Mouse (Mus musculus): ENCODE data around the gene Nsrp1.
"Not testable (repeated sequence)": the region's sequence is repeated elsewhere in the genome, so short reads cannot be mapped to it uniquely, and the experiment has no call there.

Gene Nsrp1

DNA sequence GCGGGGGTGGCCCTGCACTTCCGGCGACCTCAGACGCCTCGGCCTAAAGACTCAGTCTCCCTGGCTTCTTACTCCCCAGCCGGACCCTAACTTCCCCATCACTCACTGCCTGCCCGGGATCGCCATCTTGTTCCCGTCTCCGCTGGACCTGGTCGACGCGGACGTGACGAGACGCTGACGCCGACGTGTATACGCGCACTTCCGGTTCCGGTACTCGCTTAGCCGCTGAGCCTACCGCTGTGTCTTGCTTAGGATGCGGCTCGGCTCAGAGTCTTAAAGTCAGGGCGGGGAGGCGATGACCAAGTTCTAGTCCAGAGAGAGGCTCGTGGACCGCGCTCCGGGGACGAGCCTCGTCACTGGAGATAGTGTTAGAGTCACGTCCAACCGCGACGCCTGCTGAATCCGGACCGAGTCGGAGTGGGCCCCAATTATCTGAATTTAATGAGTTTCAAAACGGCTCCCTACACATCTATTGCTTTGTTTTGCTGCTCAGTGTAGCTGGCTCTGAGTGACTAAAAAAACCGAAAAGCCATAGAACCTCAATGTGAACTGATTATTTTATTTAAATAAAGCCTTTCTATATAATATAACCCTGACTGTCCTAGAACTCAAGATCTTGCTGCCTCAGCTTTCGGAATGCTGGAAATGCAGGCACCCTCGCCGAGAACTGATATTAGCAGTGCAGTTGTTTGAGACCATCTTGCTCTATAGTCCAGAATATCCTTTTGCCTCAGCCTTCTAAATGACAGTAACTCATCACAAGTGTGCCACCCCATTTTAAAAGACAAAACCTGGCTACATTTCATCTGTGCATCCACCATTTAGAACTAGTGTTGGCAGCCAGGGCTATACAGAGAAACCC lies at the start of gene Nsrp1:
TSS of gene Nsrp1 (minus strand) at position 163 of the 862 bp plus-strand sequence.
- in situ Hi-C loops (cut with MseI, MboI): no loop called here

DNA sequence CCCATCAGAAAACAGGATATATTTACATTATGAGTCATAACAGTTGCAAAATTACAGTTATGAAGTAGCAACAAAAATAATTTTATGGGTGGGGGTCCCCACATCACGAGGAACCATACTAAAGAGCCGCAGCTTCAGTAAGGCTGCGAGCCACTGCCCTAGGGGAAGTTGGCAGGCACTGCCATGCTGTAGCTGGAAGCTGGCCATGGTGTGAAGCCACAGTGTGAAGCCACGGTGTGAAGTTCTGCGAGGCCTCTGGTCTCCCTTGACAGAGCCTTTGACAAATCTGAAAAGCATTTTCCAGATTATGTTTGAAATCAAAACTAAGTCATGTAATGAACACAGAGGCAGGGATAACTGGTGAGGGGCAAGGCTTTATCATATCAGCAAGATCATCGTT lies 32.9 kb upstream of the Nsrp1 start:
- in situ Hi-C loops (cut with MseI, MboI): no loop called here

DNA sequence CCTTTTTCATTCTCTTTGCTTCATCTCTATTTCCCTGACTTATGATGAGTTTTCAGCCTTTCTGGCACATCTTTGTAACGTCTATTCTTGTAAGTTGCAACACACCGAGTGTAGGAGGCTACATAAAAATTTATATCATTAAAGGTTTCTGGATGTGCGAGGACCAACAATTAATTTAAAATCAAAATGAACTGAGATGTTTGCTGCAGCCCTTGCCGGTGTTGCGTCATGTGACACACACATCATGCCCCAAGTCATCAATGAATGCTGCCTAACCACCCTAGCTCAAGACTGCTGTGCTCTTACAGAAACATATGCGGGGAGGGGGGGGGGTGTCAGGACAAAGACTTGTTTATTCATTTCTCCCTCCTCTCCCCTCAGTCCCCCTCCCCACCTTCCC lies 30.2 kb upstream of the Nsrp1 start:
- in situ Hi-C loops (cut with MseI, MboI): no loop called here

DNA sequence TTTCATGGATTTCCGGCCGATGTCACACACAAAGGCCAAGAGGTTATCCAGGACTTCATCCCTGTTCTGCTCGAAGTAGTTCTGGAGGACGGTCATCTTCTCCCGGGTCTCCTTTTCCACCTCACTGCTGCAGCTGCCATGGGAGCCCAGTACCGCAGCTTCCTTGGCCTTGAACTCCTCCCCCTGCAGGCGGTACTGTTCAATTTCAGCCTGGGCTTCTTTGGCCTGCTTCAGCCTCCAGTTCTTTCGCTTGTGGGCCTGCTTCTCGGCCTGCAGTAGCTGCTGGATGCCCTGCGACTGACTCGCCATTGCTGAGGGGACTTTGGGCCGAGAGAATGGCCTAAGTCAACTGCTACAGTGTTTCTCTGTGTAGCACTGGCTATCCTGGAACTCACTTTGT lies 29.6 kb upstream of the Nsrp1 start:
- in situ Hi-C loops (cut with MseI, MboI): not testable (repeated sequence)

DNA sequence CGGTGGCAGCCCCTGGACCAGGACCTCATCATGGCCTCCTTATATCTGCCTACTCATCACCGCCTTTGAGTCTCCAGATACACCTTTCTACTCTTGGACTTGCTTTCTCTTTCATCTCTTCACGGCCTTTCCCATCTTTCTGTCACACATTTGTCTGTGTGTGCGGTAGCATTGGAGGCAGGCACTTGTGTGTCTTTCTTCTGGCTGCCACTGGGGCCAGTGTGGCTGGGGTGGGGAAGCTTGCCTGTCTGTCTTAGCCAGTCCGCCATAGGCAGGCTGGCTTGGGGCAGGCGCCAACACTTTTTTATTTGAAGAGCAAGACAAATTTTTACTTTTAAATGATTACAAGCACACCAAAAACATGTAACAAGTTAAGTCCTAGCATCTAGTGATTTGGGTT lies 28.7 kb upstream of the Nsrp1 start:
- in situ Hi-C loops (cut with MseI, MboI): no loop called here

DNA sequence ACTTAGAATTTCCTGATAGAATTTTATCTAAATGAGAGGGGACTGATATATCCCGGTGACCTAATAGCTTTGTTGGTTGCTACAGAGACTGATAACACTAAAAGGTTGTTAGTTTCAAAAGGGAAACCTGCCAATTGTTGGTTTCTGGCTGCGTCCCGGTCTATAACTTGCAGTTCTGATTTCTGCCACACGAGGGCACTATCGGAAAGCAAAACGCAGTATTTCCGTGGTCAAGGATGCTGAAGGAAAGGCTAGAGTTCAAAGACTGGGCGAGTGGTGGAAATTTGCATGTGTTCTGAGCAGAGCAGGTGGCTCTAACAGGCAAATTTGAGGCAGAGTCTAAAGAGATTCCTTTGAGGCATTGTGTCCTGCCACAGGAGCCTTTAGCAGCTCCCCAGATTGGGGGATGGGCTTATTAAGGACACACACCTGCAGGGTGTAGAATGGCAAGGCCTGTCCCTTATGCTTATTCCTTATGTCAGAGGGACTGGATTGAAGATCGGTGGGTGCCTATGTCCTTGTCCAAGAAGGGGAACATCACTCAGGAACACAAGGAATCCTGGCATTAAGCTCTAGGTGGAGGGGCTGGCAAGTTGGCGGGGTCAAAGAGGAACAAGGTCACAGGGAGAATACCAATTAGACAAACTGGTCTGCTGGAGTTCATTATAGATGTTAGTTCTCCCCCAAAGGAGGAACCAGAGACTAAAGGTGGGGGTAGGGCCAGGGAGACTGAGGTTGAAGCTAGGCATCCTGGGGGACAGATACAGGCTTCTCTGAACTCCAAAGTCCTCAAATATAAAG lies 22.1 kb upstream of the Nsrp1 start:
- in situ Hi-C loops (cut with MseI, MboI): loop anchor here in 1 of 2 experiments (5.0 kb wide), 1 partner anchor 207 kb away; no protein-coding TSS in a partner anchor

DNA sequence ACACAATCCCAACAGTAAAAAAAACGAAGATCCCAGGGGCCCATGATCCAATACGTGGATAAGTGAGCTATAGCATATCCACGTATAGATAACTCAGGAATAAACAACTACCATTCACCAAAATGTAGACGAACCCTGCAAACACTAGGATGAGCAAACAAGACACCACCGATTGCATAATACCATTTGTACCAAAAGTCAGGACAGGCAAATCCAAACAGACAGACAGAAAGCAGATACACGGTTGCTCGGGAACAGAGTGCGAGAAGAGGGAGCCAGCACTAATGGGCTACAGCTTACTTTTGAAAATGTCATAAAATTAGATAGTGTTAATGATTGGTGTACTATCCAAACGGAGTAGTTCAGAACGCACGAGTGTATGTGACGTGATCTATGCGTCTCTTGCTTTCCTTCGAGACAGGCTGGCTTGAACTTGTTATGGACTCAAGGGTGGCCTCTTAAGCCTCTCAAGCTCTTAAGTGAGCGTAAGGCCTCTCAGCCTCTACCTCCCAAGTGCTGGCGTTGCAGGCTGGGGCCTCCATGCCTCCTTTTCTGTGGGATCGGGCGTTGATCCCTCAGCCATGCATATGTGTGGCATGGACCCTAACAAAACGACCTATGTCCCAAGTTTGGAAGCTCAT lies 20.2 kb upstream of the Nsrp1 start:
- in situ Hi-C loops (cut with MseI, MboI): no loop called here

DNA sequence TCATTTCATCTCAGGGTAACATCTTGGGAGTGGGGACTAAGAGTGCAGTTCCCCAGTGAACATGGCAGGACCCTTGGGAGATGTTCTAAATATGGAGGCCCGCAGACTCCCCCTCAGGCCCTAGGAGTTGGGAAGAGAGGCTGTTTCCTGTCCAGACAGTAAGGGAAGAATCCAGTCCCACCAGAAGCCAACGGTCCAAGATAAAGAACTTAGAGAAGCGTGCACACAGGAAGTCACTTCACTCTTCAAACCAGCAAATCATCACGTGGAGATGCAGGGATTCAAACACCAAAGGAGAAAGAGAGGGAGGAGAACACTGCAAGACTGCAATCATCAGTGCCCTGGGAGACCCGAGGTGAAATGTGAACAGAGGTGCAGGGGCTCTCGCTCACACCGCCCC lies 18.8 kb upstream of the Nsrp1 start:
- in situ Hi-C loops (cut with MseI, MboI): no loop called here

DNA sequence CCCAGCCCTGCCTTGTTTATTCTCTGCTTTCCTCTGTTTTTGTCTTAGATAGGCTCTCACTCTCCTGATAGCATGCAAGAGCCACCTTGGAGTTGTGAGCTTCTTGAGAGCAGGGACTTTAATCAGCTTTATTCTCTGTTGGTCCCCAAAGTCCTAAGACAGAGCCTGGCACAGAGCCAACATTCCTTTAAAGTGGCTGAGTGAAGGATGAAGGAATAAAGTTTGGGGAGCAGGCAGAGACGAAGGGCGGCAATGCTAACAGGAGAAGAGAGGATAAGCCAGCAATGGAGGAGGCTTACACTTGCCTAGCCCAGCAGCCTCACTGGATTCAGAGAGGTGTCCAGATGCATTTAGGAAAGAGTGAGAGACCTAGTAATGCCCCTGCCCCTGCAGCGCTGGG lies 18.3 kb upstream of the Nsrp1 start:
- in situ Hi-C loops (cut with MseI, MboI): no loop called here

DNA sequence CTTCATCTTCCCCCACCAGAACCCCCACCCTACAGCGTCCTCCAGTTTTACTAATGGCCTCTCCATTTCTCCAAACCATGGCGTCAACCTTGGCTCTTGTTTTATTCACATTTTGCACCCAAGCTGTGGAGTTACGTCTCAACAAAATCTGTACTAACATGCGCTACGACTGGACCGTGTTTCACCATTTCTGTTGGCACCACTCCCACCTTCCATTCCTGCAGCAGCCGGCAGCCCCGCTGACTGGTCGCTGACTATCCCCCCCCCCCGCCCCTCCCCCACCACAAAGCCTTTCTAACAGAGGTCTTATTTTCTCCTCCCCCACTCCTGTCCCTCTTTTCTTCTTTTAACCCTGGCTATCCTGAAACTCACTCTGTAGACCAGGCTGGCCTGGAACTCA lies 17.0 kb upstream of the Nsrp1 start:
- in situ Hi-C loops (cut with MseI, MboI): no loop called here

DNA sequence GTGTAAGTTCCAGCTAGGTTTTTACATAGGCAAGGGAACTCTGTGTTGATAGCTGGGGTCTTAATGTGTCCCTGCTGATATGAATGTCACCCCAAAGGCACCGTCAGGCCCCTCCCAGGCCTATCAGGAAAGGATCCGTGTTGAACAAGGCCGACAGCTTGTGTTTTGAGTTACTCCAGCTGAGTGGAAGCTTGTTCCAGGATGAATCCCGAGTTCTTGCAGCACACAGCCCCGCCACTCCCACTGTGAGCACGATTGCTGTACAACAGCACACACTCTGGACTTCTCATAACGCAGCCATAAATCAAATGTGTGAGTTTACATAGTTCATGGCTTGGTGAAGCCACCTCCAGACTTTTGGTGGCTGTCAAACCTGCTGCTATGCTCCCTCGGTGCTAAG lies 15.9 kb upstream of the Nsrp1 start:
- in situ Hi-C loops (cut with MseI, MboI): loop anchor here in 1 of 2 experiments (5.0 kb wide), 1 partner anchor 97 kb away; the partner anchor contains the start of gene Slc6a4

DNA sequence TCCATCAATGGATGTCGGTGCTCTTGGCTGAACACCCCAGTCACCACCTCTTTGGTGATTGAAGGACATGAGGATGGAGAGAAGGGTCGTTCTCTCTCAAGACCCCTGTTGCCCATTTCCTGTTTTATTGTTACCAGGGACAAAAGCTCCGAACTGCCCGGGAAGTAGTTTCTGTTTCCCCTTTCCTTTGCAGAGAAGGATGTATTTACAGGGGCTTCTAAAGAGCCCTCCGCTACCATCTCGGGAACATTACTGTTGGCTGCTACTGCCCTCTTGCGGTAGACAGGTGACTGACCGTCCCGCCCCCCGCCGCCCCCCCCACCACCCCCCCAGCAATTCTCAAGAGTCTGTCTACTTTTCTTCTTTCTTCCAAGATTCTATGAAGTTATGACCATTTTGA lies 15.0 kb upstream of the Nsrp1 start:
- in situ Hi-C loops (cut with MseI, MboI): loop anchor here in 1 of 2 experiments (5.0 kb wide), 1 partner anchor 96 kb away; the partner anchor contains the start of gene Slc6a4

DNA sequence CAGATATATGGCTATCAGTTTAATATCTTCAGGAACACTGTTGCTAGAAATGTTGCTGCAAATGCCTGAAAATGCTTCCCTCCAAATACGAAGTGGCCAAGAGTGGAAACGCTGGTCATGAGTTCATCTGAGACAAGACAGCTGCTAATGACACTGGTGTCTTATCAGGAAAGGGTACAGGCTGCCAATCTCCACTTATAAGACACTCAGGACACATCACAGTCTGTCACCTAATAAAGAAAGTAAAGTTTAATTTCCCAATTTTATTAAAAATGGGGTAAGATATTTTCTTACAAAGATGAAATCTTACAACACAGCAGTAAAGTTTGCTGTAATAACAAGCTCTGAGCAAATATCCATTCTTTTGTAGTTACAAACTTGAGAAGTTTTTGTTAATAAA lies 10.9 kb upstream of the Nsrp1 start:
- in situ Hi-C loops (cut with MseI, MboI): no loop called here

DNA sequence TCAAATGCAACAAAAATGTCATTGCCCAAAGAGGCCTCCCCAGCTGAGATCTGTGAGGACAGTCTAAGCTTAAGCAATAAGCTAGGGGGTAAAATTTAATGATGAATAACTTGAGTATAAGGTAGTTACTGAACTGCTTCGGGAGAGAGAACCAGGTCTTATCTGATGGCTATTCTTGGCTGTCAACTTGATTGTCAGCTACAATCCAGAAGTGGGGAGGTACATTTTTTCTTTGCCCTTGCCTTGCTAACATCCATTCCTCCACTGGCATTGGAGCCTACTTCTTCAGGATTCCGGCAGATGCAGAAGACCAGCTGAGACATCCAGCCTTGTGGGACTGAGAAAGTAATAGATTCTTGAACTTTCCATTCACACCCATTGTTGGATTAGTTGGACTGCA lies 8.8 kb upstream of the Nsrp1 start:
- in situ Hi-C loops (cut with MseI, MboI): no loop called here

DNA sequence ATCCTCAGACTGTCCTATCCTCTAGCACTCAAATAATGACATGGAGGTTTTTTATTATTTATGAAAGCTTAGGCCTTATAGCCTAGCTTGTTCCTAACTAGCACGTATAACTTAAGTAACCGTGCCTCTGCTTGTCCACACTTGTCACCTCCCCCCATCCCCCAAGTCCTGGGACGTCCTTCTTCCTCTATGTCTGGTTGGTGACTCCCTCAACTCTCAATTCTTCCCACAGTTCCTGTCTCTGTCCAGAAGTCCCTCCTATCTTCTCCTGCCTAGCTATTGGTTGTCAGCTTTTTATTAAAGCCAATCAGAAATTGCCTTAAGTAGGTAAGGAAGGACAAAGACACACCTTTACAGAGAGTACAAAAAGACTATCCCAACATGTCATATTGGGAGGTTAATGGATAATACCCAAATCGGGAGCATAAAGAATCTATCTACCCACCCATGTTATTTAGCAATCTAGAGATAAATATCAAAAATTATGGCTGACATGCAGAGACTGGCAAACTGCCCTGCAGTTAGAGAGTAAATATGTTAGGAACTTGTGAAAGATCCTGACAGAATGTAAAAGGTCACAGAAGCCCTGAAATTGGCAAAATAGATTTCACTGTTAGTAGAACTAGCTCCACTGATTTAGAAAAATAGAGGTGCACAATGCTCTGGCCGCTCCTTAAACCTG lies 5.9 kb upstream of the Nsrp1 start:
- in situ Hi-C loops (cut with MseI, MboI): loop anchor here in 1 of 2 experiments (5.0 kb wide), 1 partner anchor 87 kb away; the partner anchor contains the start of gene Slc6a4

DNA sequence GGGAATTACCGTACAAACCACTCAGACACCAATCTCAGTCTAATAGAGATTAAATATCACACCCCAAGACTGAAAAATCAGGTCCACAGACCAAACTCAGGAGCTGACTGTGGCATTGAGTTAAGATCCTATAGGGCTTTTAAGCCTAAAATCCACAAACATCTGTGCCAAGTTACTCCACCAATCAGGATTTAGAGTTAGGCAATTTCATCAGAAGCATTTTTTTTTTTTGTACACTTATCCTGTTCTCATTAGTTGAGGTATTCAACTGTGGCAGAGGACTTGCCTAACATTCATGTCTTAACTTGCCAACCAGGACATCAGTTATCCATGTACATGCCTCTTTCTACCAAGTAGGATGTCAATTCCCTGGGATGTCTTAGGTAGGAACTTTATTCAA lies 1.1 kb upstream of the Nsrp1 start:
- in situ Hi-C loops (cut with MseI, MboI): no loop called here

DNA sequence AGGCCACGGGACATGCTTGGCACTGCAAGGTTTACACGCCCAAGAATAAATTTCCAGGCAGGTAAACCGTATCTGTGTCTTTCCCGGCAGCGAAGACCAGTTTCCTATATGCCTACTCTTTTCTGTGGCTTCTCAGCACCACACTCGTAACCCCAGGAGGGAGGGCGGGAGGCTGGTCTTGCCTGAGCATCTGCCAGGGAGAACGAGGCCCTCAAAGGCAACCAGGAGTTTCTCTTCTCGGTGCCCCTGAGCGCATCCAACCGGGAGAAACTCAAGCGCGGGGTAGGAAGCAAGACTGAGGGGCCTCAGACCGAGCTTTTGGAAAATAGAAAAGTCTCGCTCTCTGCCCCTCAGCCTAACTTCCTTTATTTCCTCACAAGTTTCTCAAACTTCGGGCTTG lies 443 bp downstream of the Nsrp1 start:
- in situ Hi-C loops (cut with MseI, MboI): no loop called here

DNA sequence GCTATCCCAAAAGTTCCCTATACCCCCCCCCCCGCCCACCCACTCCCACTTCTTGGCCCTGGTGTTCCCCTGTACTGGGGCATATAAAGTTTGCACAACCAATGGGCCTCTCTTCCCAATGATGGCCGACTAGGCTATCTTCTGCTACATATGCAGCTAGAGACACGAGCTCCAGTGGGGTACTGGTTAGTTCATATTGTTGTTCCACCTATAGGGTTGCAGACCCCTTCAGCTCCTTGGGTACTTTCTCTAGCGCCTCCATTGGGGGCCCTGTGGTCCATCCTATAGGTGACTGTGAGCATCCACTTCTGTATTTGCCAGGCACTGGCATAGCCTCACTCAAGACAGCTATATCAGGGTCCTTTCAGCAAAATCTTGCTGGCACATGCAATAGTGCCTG lies 904 bp downstream of the Nsrp1 start:
- in situ Hi-C loops (cut with MseI, MboI): not testable (repeated sequence)

DNA sequence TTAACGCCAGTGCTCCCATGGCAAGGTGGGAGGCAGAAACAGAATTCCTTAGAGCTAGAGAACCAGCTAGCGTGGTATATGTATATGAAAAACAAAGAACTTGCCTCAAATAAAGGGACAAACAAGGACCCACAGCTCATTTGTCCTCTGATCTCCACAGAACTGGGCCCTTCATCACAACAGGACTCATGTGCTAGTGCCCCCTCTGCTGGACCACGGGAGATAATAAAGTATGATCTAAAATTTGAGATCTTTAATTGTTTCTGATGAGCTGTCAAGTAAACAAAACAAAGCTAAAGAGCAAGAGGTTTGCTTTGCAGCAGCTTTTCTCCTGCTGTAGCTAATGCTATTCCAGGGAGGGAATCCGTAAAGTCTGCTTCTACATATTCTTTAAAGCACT lies 7.5 kb downstream of the Nsrp1 start:
- in situ Hi-C loops (cut with MseI, MboI): no loop called here

DNA sequence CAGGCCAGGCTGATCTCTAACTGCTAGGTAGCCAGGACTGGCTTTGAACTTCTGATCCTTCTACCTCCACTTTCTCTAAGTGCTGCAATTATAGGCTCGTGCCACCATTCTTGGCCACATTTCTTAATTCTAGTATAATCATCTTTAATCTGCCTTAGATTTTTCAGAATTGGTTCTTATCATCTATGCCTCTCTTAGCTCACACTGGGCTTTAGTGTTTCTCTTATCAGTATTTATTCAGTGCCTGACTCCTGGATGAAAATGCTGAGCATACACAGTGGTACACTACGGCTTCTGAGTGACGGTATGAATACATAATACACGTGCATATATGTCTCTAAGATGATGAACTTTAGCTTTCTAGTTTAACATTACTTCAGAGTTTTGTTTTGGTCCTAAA lies 9.4 kb downstream of the Nsrp1 start:
- in situ Hi-C loops (cut with MseI, MboI): no loop called here

DNA sequence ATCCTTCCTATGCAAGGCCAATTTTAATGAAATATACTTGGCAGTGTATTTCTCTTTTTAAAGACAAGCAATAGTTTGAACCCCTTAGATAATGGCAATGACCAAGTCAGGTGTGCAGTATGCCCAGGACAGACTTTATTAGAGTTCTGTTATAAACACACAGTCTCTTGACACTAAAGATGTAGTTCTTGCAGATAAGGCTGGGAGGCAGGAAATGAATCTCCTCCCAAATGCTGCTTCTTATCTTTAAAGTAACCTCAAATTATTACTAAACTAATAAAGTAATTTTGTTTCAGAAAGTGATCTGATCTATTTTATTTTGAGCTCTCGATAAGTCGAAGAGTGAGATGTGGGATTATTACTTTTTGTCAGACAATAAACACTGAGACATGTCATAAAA lies 14.8 kb downstream of the Nsrp1 start:
- in situ Hi-C loops (cut with MseI, MboI): no loop called here

DNA sequence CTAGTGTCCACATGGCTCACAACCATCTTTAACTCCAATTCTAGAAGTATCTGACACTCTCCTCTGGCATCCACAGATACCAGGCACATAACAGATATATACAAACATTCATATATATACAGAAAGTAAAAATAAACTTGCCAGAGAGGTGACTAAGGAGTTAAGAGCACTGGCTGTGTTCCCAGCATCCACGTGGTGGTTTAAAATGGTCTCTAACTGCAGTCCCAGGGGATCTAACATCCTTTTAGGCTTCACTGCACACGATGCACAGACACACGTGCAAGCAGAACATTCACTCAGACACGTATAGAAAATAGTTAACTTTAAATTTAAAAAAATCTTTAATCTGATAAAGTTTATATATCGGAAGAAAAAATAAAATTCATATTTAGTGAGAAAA lies 16.3 kb downstream of the Nsrp1 start:
- in situ Hi-C loops (cut with MseI, MboI): no loop called here

All from mouse trophoblast stem cell (cell line).